Mouse (Mus musculus): ENCODE data around the gene Helt. TPM values are rescaled to one million over a fixed set of nuclear protein-coding genes. Genes with fewer than 3 reads are reported as not detected.

Helt gene
- polyA plus RNA-seq (2012; rRNA removed; ENCODE audit: low replicate concordance): not detected in 2 replicates

GRCm38 (mm10) chr8:46294181-46294892 lies at the start of gene Helt:
TSS of gene Helt (minus strand) at chr8:46294671.

Other genes with a start within 250 kb of the Helt start
- 5.0 and 7.4 TPM in 2 replicates for gene Cfap97, start 142.9 kb downstream of the Helt start, polyA plus RNA-seq (2012; rRNA removed; ENCODE audit: low replicate concordance)
- 4.6 and 4.9 TPM in 2 replicates for gene Snx25, start 142.5 kb downstream of the Helt start, polyA plus RNA-seq (2012; rRNA removed; ENCODE audit: low replicate concordance)
- 377 and 421 TPM in 2 replicates for gene Slc25a4, start 83.4 kb downstream of the Helt start, polyA plus RNA-seq (2012; rRNA removed; ENCODE audit: low replicate concordance)
- 280 and 636 TPM in 2 replicates for gene Acsl1, start 176.4 kb upstream of the Helt start, polyA plus RNA-seq (2012; rRNA removed; ENCODE audit: low replicate concordance)

All from subcutaneous adipose tissue, adult 2 months (tissue).